In genomic region chr1:40805891-40806290, GRCm38 (mm10) we compare ENCODE assay signal across 22 mouse cellular contexts. TPM values are rescaled to one million over a fixed set of nuclear protein-coding genes. Genes with fewer than 3 reads are reported as not detected.
DNase-seq lines count a peak whose midpoint lies in the region; ATAC-seq and TF ChIP-seq lines count a peak whose summit lies in the region.
"Had no signal": no experiment of that assay in that cellular context is flagged by ENCODE, and none has a peak within 500 bp of the region (broad histone marks: within the 10 kb centered on the region; RNA-seq: fewer than 3 reads in every experiment).

No protein-coding gene starts in this region.

- 83% methylated on average over 11 of the region's 11 CpGs for WGBS in heart, embryonic 10.5 days
- 72% methylated on average over 11 of the region's 11 CpGs for WGBS in heart, embryonic 13.5 days
- 58% methylated on average over 11 of the region's 11 CpGs for WGBS in heart, postnatal 0 days

- 0 out of 2 replicates have a peak, but pooled peaks cover 14% of the 10 kb centered on the region for H3K4me1 ChIP-seq in heart, embryonic 10.5 days
- peaks cover 20% of the 10 kb centered on the region for H3K4me1 ChIP-seq in heart, embryonic 13.5 days
- peaks cover 16% of the 10 kb centered on the region for H3K4me1 ChIP-seq in heart, postnatal 0 days (ENCODE audit: control insufficient read depth, insufficient read depth)
- H3K4me1 ChIP-seq: embryonic facial prominence, embryonic 13.5 days; forebrain, embryonic 12.5 days; hindbrain, embryonic 13.5 days had no signal

- H3K9me3 ChIP-seq in heart, embryonic 10.5 days = no peaks in the 10 kb centered on the region
- H3K9me3 ChIP-seq in heart, embryonic 13.5 days = no peaks in the 10 kb centered on the region
- no peaks in the 10 kb centered on the region for H3K9me3 ChIP-seq in heart, postnatal 0 days (replicated peaks; ENCODE audit: control insufficient read depth, low read length)
- H3K9me3 ChIP-seq: embryonic facial prominence, embryonic 13.5 days; forebrain, embryonic 12.5 days; G1E; hindbrain, embryonic 13.5 days had no signal

- intact Hi-C loops in gastrocnemius, adult 2 months (cut with DNase I) = loop anchor here (1.0 kb wide), 1 partner anchor 23 kb away; no protein-coding TSS in a partner anchor

- TF ChIP-seq EP300 in heart, postnatal 0 days (IDR thresholded peaks at IDR 0.05; ENCODE audit: low read depth) = no peak

- H3K36me3 ChIP-seq in heart, embryonic 10.5 days = no peaks in the 10 kb centered on the region
- no peaks in the 10 kb centered on the region for H3K36me3 ChIP-seq in heart, embryonic 13.5 days
- 0 out of 2 replicates have a peak, but pooled peaks cover 4% of the 10 kb centered on the region for H3K36me3 ChIP-seq in heart, postnatal 0 days (replicated peaks; ENCODE audit: control insufficient read depth, insufficient read depth, low read length)
- H3K36me3 ChIP-seq: embryonic facial prominence, embryonic 13.5 days; forebrain, embryonic 12.5 days; G1E; hindbrain, embryonic 13.5 days had no signal

- no peaks in the 10 kb centered on the region for H3K27me3 ChIP-seq in heart, embryonic 10.5 days (ENCODE audit: insufficient read depth, poor library complexity, severe bottlenecking)
- no peaks in the 10 kb centered on the region for H3K27me3 ChIP-seq in heart, embryonic 13.5 days (replicated peaks)
- H3K27me3 ChIP-seq in heart, postnatal 0 days (ENCODE audit: control insufficient read depth, insufficient read depth, low read length) = no peaks in the 10 kb centered on the region
- H3K27me3 ChIP-seq: embryonic facial prominence, embryonic 13.5 days; forebrain, embryonic 12.5 days; hindbrain, embryonic 13.5 days had no signal

- peak overlapping the region; percentile 76 for H3K4me3 ChIP-seq in gastrocnemius, adult 2 months
- 0 out of 2 replicates have a peak overlapping the region, but pooled peaks have one; percentile 24 for H3K4me3 ChIP-seq in heart, embryonic 10.5 days
- peak overlapping the region; percentile 37 for H3K4me3 ChIP-seq in heart, embryonic 13.5 days
- peak overlapping the region; percentile 45 for H3K4me3 ChIP-seq in heart, postnatal 0 days (ENCODE audit: low read depth, low read length)
- H3K4me3 ChIP-seq: embryonic facial prominence, embryonic 13.5 days; forebrain, embryonic 12.5 days; hindbrain, embryonic 13.5 days had no signal

- DNase-seq in gastrocnemius, adult 2 months = peak; percentile 35
- DNase-seq in gastrocnemius, postnatal 10 days = no peak
- DNase-seq in heart, embryonic 10.5 days (ENCODE audit: low spot score) = no peak
- no peak for DNase-seq in heart, postnatal 4 days
- no peak for DNase-seq in heart, postnatal 0 days (ENCODE audit: low spot score)
- DNase-seq in thymus, postnatal 0 days (ENCODE audit: low spot score) = no peak
- DNase-seq in frontal cortex, postnatal 10 days (ENCODE audit: low spot score in 2 of 2) = no peak
- DNase-seq: B cell, adult 2 months; cerebellum, adult 11-12 months; cerebellum, adult 9-11 months; cerebellum, postnatal 36 days; kidney, adult 11 months; kidney, adult 9 months had no signal

- no peak for ATAC-seq in heart, embryonic 13.5 days (ENCODE audit: extremely low read depth, insufficient number of reproducible peaks, low FRiP score, low TSS enrichment)
- no peak for ATAC-seq in heart, postnatal 0 days (ENCODE audit: insufficient read depth, low read depth)
- ATAC-seq: CD4-positive, CD25-positive, alpha-beta regulatory T cell, adult 4 months; forebrain, embryonic 16.5 days; hindbrain, postnatal 0 days had no signal

- peak overlapping the region; percentile 95 for H3K27ac ChIP-seq in gastrocnemius, adult 2 months
- H3K27ac ChIP-seq in heart, embryonic 10.5 days = peak overlapping the region; percentile 85
- H3K27ac ChIP-seq in heart, embryonic 13.5 days (replicated peaks) = peak overlapping the region; percentile 89
- H3K27ac ChIP-seq in heart, postnatal 0 days (ENCODE audit: low read depth) = peak overlapping the region; percentile 92
- H3K27ac ChIP-seq: embryonic facial prominence, embryonic 13.5 days; forebrain, embryonic 12.5 days; hindbrain, embryonic 13.5 days; hindbrain, postnatal 0 days had no signal

- peak overlapping the region; percentile 51 for H3K9ac ChIP-seq in heart, embryonic 13.5 days
- H3K9ac ChIP-seq in heart, postnatal 0 days (replicated peaks; ENCODE audit: low read depth, low read length) = peak overlapping the region; percentile 52
- H3K9ac ChIP-seq: embryonic facial prominence, embryonic 13.5 days; forebrain, embryonic 12.5 days; hindbrain, embryonic 13.5 days had no signal

- peak overlapping the region; percentile 61 for H3K4me2 ChIP-seq in heart, embryonic 13.5 days
- H3K4me2 ChIP-seq in heart, postnatal 0 days (ENCODE audit: low read depth, low read length) = peak overlapping the region; percentile 54
- H3K4me2 ChIP-seq: embryonic facial prominence, embryonic 13.5 days; forebrain, embryonic 12.5 days; hindbrain, embryonic 13.5 days had no signal

- no peak for TF ChIP-seq CTCF in gastrocnemius, adult 2 months (IDR thresholded peaks at IDR 0.05)
- TF ChIP-seq CTCF in heart, postnatal 0 days (IDR thresholded peaks at IDR 0.05; ENCODE audit: low read depth) = no peak

RNA-seq across cellular contexts. Expression of gene Tmem182, which starts 0.5 kb away (rescaled TPM):
- 100 to 1,000 TPM; 181 to 243 TPM for total RNA-seq in gastrocnemius, adult 2 months (2021)
- 100 to 1,000 TPM; 159 to 177 TPM for total RNA-seq in gastrocnemius, postnatal 10 days (2021)
- polyA plus RNA-seq in heart, embryonic 10.5 days (2016; fragmentation: Nextera tagmentation; extraction: Ambion mirVana) = 5.1 and 12.1 TPM in 2 replicates
- total RNA-seq in heart, postnatal 4 days (2021) = 100 to 1,000 TPM in 1 of 2 experiments, 10 to 100 TPM in 1; 99.0 to 101 TPM
- polyA plus RNA-seq in heart, embryonic 13.5 days (2015; fragmentation: Nextera tagmentation; extraction: Ambion mirVana) = 22.5 and 26.2 TPM in 2 replicates
- total RNA-seq in heart, postnatal 0 days (2014; rRNA removed; ENCODE audit: low replicate concordance) = 117 and 125 TPM in 2 replicates
- polyA plus RNA-seq in heart, postnatal 0 days (2015; fragmentation: Nextera tagmentation; extraction: Ambion mirVana) = 102 and 103 TPM in 2 replicates
- polyA plus RNA-seq in thymus, postnatal 0 days (2015; fragmentation: Nextera tagmentation; extraction: Ambion mirVana) = 0.17 and 0.19 TPM in 2 replicates
- total RNA-seq: hematopoietic stem cell, adult 5-6 weeks had no signal
- polyA plus RNA-seq: CD4-positive, CD25-positive, alpha-beta regulatory T cell, adult 4 months; forebrain, embryonic 16.5 days; G1E had no signal

RNA-seq across cellular contexts. Expression of gene Mfsd9, which starts 15.4 kb away (rescaled TPM):
- under 1 TPM; 0.31 to 0.89 TPM for total RNA-seq in gastrocnemius, adult 2 months (2021)
- 1 to 10 TPM in 1 of 2 experiments, under 1 TPM in 1; 0.85 to 1.0 TPM for total RNA-seq in gastrocnemius, postnatal 10 days (2021)
- polyA plus RNA-seq in heart, embryonic 10.5 days (2016; fragmentation: Nextera tagmentation; extraction: Ambion mirVana) = 1.6 and 2.4 TPM in 2 replicates
- total RNA-seq in heart, postnatal 4 days (2021) = 1 to 10 TPM; 1.4 TPM
- 1.8 and 2.0 TPM in 2 replicates for polyA plus RNA-seq in heart, embryonic 13.5 days (2015; fragmentation: Nextera tagmentation; extraction: Ambion mirVana)
- total RNA-seq in heart, postnatal 0 days (2014; rRNA removed; ENCODE audit: low replicate concordance) = 2.2 and 3.5 TPM in 2 replicates
- 1.2 and 1.6 TPM in 2 replicates for polyA plus RNA-seq in heart, postnatal 0 days (2015; fragmentation: Nextera tagmentation; extraction: Ambion mirVana)
- 1.5 and 1.6 TPM in 2 replicates for polyA plus RNA-seq in thymus, postnatal 0 days (2015; fragmentation: Nextera tagmentation; extraction: Ambion mirVana)

Comparison
In these comparisons a context has a peak if more than half of its experiments do, and no peak if none do; other contexts are left out.
1. H3K4me3 ChIP-seq: peak in every context shown above with its lines; median percentile 76 in gastrocnemius, adult 2 months; 45 in heart, postnatal 0 days; 37 in heart, embryonic 13.5 days; 24 in heart, embryonic 10.5 days.